10 mouse cellular contexts compared by ENCODE assay signal in genomic region chr6:99206437-99206870, GRCm38 (mm10).
DNase-seq lines count a peak whose midpoint lies in the region; ATAC-seq and TF ChIP-seq lines count a peak whose summit lies in the region.
"Had no signal": no experiment of that assay in that cellular context is flagged by ENCODE, and none has a peak within 500 bp of the region (broad histone marks: within the 10 kb centered on the region; RNA-seq: fewer than 3 reads in every experiment).

No protein-coding gene starts in this region.

- DNase-seq in forebrain, embryonic 10.5 days (ENCODE audit: extremely low spot score, low spot score): no peak
- DNase-seq in midbrain, embryonic 10.5 days (ENCODE audit: low spot score): no peak
- no peak for DNase-seq in midbrain, postnatal 0 days (ENCODE audit: low spot score)
- DNase-seq in MN1 (ENCODE audit: low spot score): no peak

- TF ChIP-seq POLR2A in small intestine, adult 2 months (IDR thresholded peaks at IDR 0.05; ENCODE audit: low read depth, low read length): no peak

- H3K27me3 ChIP-seq in forebrain, embryonic 10.5 days (ENCODE audit: poor library complexity, severe bottlenecking): no peaks in the 10 kb centered on the region
- H3K27me3 ChIP-seq in forebrain, embryonic 15.5 days: no peaks in the 10 kb centered on the region; the same call in 1 of the 2 replicates
- H3K27me3 ChIP-seq in midbrain, embryonic 10.5 days (ENCODE audit: low read depth, poor library complexity, severe bottlenecking): no peaks in the 10 kb centered on the region
- H3K27me3 ChIP-seq in midbrain, postnatal 0 days (ENCODE audit: insufficient read depth, low read length): 0 out of 2 replicates have a peak, but pooled peaks cover 5% of the 10 kb centered on the region
- H3K27me3 ChIP-seq in intestine, embryonic 16.5 days (replicated peaks; ENCODE audit: control insufficient read depth, insufficient read depth, low read length): no peaks in the 10 kb centered on the region
- H3K27me3 ChIP-seq in small intestine, adult 2 months (ENCODE audit: control insufficient read depth, insufficient read depth, low read length): no peaks in the 10 kb centered on the region
- H3K27me3 ChIP-seq: limb, embryonic 13.5 days had no signal

- WGBS in forebrain, embryonic 10.5 days: 49% methylated on average over 5 of the region's 5 CpGs
- WGBS in forebrain, embryonic 15.5 days: 32% methylated on average over 5 of the region's 5 CpGs
- WGBS in midbrain, embryonic 10.5 days: 41% methylated on average over 5 of the region's 5 CpGs
- WGBS in midbrain, postnatal 0 days: 42% methylated on average over 5 of the region's 5 CpGs
- 27% methylated on average over 5 of the region's 5 CpGs for WGBS in intestine, embryonic 16.5 days
- WGBS in small intestine, adult 2 months: 24% methylated on average over 5 of the region's 5 CpGs

- H3K4me3 ChIP-seq in forebrain, embryonic 10.5 days: peak overlapping the region; percentile 44; the same call in 1 of the 2 replicates
- H3K4me3 ChIP-seq in forebrain, embryonic 15.5 days: no peak overlapping the region
- no peak overlapping the region for H3K4me3 ChIP-seq in midbrain, embryonic 10.5 days
- H3K4me3 ChIP-seq in midbrain, postnatal 0 days (ENCODE audit: low read depth, low read length): no peak overlapping the region
- no peak overlapping the region for H3K4me3 ChIP-seq in intestine, embryonic 16.5 days (ENCODE audit: low read length)
- H3K4me3 ChIP-seq in small intestine, adult 2 months (ENCODE audit: low read depth, low read length): no peak overlapping the region
- H3K4me3 ChIP-seq: hindbrain, embryonic 13.5 days; limb, embryonic 13.5 days had no signal

- H3K4me2 ChIP-seq in forebrain, embryonic 15.5 days (replicated peaks): no peak overlapping the region
- no peak overlapping the region for H3K4me2 ChIP-seq in midbrain, postnatal 0 days (ENCODE audit: low read depth, low read length, poor library complexity, severe bottlenecking)
- peak overlapping the region; percentile 47 for H3K4me2 ChIP-seq in intestine, embryonic 16.5 days (ENCODE audit: low read depth, low read length)
- H3K4me2 ChIP-seq: hindbrain, embryonic 13.5 days had no signal

- no peak overlapping the region for H3K9ac ChIP-seq in forebrain, embryonic 15.5 days (replicated peaks)
- H3K9ac ChIP-seq in midbrain, postnatal 0 days (replicated peaks; ENCODE audit: low read length, poor library complexity, severe bottlenecking): no peak overlapping the region
- H3K9ac ChIP-seq in intestine, embryonic 16.5 days (ENCODE audit: low read depth, low read length): peak overlapping the region; percentile 48; the same call in 1 of the 2 replicates
- H3K9ac ChIP-seq: hindbrain, embryonic 13.5 days; limb, embryonic 13.5 days had no signal

- no peak for TF ChIP-seq CTCF in midbrain, postnatal 0 days (IDR thresholded peaks at IDR 0.05)
- TF ChIP-seq CTCF in small intestine, adult 2 months (IDR thresholded peaks at IDR 0.05; ENCODE audit: extremely low read depth, insufficient read length, insufficient replicate concordance, low read depth, low read length): no peak

- H3K4me1 ChIP-seq in forebrain, embryonic 10.5 days: peaks cover 75% of the 10 kb centered on the region
- peaks cover 45% of the 10 kb centered on the region for H3K4me1 ChIP-seq in forebrain, embryonic 15.5 days
- H3K4me1 ChIP-seq in midbrain, embryonic 10.5 days: peaks cover 70% of the 10 kb centered on the region
- H3K4me1 ChIP-seq in midbrain, postnatal 0 days (ENCODE audit: insufficient read depth, low read length): 0 out of 2 replicates have a peak, but pooled peaks cover under 1% of the 10 kb centered on the region
- H3K4me1 ChIP-seq in intestine, embryonic 16.5 days (ENCODE audit: control insufficient read depth, insufficient read depth, low read length): peaks cover 46% of the 10 kb centered on the region
- H3K4me1 ChIP-seq in small intestine, adult 2 months (ENCODE audit: control insufficient read depth, insufficient read depth, insufficient read length, low read length): peaks cover 13% of the 10 kb centered on the region

- peak overlapping the region; percentile 84 for H3K27ac ChIP-seq in forebrain, embryonic 10.5 days
- no peak overlapping the region for H3K27ac ChIP-seq in forebrain, embryonic 15.5 days (replicated peaks)
- peak overlapping the region; percentile 78 for H3K27ac ChIP-seq in midbrain, embryonic 10.5 days (replicated peaks)
- no peak overlapping the region for H3K27ac ChIP-seq in midbrain, postnatal 0 days (ENCODE audit: low read depth, low read length)
- peak overlapping the region; percentile 92 for H3K27ac ChIP-seq in intestine, embryonic 16.5 days (ENCODE audit: low read length)
- H3K27ac ChIP-seq in small intestine, adult 2 months (ENCODE audit: insufficient read depth, low read depth, low read length): peak overlapping the region; percentile 61
- H3K27ac ChIP-seq: hindbrain, embryonic 13.5 days; limb, embryonic 13.5 days had no signal

- no peaks in the 10 kb centered on the region for H3K36me3 ChIP-seq in forebrain, embryonic 10.5 days (replicated peaks)
- no peaks in the 10 kb centered on the region for H3K36me3 ChIP-seq in forebrain, embryonic 15.5 days
- no peaks in the 10 kb centered on the region for H3K36me3 ChIP-seq in midbrain, embryonic 10.5 days
- H3K36me3 ChIP-seq in midbrain, postnatal 0 days (ENCODE audit: insufficient read depth, low read length): no peaks in the 10 kb centered on the region
- no peaks in the 10 kb centered on the region for H3K36me3 ChIP-seq in intestine, embryonic 16.5 days (ENCODE audit: control insufficient read depth, insufficient read depth, low read length)
- no peaks in the 10 kb centered on the region for H3K36me3 ChIP-seq in small intestine, adult 2 months (ENCODE audit: control insufficient read depth, insufficient read depth, low read length)
- H3K36me3 ChIP-seq: hindbrain, embryonic 13.5 days; limb, embryonic 13.5 days had no signal

- H3K9me3 ChIP-seq in forebrain, embryonic 10.5 days: no peaks in the 10 kb centered on the region
- H3K9me3 ChIP-seq in forebrain, embryonic 15.5 days: no peaks in the 10 kb centered on the region
- H3K9me3 ChIP-seq in midbrain, embryonic 10.5 days (replicated peaks): no peaks in the 10 kb centered on the region
- H3K9me3 ChIP-seq in midbrain, postnatal 0 days (ENCODE audit: low read length): no peaks in the 10 kb centered on the region
- H3K9me3 ChIP-seq in intestine, embryonic 16.5 days (ENCODE audit: control insufficient read depth, low read length): no peaks in the 10 kb centered on the region
- H3K9me3 ChIP-seq: hindbrain, embryonic 13.5 days; limb, embryonic 13.5 days had no signal

- ATAC-seq in forebrain, embryonic 15.5 days (replicated peaks): no peak
- no peak for ATAC-seq in midbrain, postnatal 0 days (ENCODE audit: low FRiP score)
- ATAC-seq in intestine, embryonic 16.5 days: peak; percentile 80
- ATAC-seq in megakaryocyte, adult 5-6 weeks (ENCODE audit: poor library complexity, severe bottlenecking): no peak

Comparison
In these comparisons a context has a peak if more than half of its experiments do, and no peak if none do; other contexts are left out.
1. H3K27ac ChIP-seq: peak in forebrain, embryonic 10.5 days (single experiment), midbrain, embryonic 10.5 days (single experiment), intestine, embryonic 16.5 days (single experiment) and small intestine, adult 2 months (single experiment); none in forebrain, embryonic 15.5 days (single experiment) and midbrain, postnatal 0 days (single experiment).